Mouse (Mus musculus) right cerebral cortex, adult 18-20 months (tissue): ENCODE measurements at regions not wholly inside any gene's neighbourhood (a gene's known extent, or its start where the extent isn't known, plus 50 kb on each side); places are given as distances from the start of the nearest gene placed in this dataset.
"Not testable (repeated sequence)": the region's sequence is repeated elsewhere in the genome, so short reads cannot be mapped to it uniquely, and the experiment has no call there.

Source experiments
- DNase-seq: peaks from one replicate; pipeline ENCODE4 v3.0.0; 2022; ENCODE audit warnings: mixed read lengths

DNA sequence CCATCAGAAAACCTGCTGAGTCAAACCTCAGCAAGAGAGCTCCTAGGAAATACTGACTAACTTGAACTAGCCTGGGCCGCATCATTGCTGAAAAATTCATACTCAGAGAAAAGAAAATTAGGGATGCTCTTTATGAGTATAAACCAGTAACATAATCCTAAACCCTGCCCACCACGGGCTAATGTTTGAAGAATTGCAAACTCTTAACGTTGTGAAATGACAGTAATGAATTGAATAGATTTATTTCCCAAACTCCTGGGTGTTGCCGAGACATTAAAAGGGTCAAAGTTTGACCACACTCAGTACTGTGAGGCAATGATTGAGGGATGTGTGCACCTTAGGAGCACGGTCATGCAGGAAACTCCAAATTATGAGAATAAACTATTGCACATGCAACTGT lies 125.3 kb downstream of the Gipc2 start:
- DNase-seq: no peak

- not testable (repeated sequence) for DNase-seq
Measured at GRCm38 (mm10) chr3:152036819-152037218, 129.2 kb downstream of the Gipc2 start.

GRCm38 (mm10) chr3:152035416-152035815 lies 130.6 kb downstream of the Gipc2 start:
- no peak for DNase-seq

GRCm38 (mm10) chr3:152034686-152035085 lies 131.3 kb downstream of the Gipc2 start:
- DNase-seq: no peak

DNA sequence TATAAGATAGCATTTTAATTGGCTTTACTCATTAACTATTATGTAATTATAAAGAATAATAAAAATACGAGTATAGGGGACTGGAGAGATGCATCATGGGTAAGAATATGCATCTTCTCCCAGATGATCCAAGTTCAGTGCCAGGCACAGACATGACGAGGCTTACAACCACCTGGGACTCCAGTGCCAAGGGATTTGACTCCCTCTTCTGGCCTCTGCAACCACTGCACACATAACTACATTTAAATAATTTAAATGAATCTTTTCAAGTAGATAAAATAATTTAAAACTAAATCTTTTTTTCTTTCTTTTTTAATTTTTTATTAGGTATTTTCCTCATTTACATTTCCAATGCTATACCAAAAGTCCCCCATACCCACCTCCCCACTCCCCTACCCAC lies 131.8 kb downstream of the Gipc2 start:
- no peak for DNase-seq

- DNase-seq: no peak
Measured at GRCm38 (mm10) chr3:152032663-152033318, 133.2 kb downstream of the Gipc2 start.

- no peak for DNase-seq
Measured at GRCm38 (mm10) chr3:152028695-152029094, 137.3 kb downstream of the Gipc2 start.

- DNase-seq: no peak
Measured at GRCm38 (mm10) chr3:152026034-152026433, 140.0 kb downstream of the Gipc2 start.

- DNase-seq: no peak
Measured at GRCm38 (mm10) chr3:152025122-152025521, 140.9 kb downstream of the Gipc2 start.

DNA sequence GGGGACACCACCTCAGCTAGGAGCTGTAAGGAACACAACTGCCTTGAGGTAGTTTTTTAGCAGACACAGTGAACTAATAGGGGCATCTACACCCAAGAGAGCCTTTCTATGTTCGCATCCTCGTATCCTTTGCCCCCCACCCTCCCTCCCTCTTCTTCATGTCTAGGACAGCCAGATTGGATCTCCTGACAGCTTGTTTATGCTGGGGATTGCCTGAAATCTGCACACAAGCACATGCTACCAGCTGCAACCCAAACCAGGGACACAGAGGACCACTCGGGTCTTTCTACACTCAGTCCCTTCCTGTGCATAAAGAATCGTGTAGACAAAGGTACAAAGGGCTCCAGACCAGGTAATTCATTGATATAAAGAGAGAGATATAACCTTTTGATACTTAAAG lies 159.3 kb downstream of the Gipc2 start:
- no peak for DNase-seq

- no peak for DNase-seq
Measured at GRCm38 (mm10) chr3:152005366-152006025, 160.5 kb downstream of the Gipc2 start.

- no peak for DNase-seq
Measured at GRCm38 (mm10) chr3:152004411-152004955, 161.5 kb downstream of the Gipc2 start.

- peak; percentile 49 for DNase-seq
Measured at GRCm38 (mm10) chr3:151997534-151998107, 160.2 kb upstream of the Ptgfr start.

- DNase-seq: no peak
Measured at GRCm38 (mm10) chr3:151997111-151997510, 159.7 kb upstream of the Ptgfr start.

GRCm38 (mm10) chr3:151988221-151988620 lies 150.8 kb upstream of the Ptgfr start:
- no peak for DNase-seq

DNA sequence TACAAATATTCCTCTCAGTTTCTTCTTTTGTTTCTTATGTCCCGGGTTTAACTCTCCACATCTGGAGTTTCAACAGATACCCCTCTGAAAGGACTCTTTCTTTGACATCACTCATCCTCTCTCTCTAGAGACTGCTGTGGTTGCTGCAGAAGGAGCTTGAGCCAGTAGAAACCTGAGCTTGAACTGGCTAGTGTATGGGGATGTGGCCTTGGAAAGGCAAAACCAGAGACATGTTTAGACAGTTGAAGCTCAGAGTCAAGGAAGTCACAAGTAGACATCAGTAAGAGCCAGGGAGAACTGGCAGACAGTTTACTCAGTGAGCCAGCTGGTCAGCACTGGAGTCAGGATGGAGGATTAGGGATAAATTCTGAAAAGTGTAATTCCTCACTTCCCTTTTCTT lies 140.7 kb upstream of the Ptgfr start:
- DNase-seq: no peak

GRCm38 (mm10) chr3:151977651-151978050 lies 140.2 kb upstream of the Ptgfr start:
- no peak for DNase-seq

GRCm38 (mm10) chr3:151949865-151950264 lies 112.4 kb upstream of the Ptgfr start:
- DNase-seq: no peak

- DNase-seq: no peak
Measured at GRCm38 (mm10) chr3:151948015-151948645, 110.7 kb upstream of the Ptgfr start.

GRCm38 (mm10) chr3:151945916-151946315 lies 108.5 kb upstream of the Ptgfr start:
- DNase-seq: no peak

- no peak for DNase-seq
Measured at GRCm38 (mm10) chr3:151943542-151943941, 106.1 kb upstream of the Ptgfr start.

DNA sequence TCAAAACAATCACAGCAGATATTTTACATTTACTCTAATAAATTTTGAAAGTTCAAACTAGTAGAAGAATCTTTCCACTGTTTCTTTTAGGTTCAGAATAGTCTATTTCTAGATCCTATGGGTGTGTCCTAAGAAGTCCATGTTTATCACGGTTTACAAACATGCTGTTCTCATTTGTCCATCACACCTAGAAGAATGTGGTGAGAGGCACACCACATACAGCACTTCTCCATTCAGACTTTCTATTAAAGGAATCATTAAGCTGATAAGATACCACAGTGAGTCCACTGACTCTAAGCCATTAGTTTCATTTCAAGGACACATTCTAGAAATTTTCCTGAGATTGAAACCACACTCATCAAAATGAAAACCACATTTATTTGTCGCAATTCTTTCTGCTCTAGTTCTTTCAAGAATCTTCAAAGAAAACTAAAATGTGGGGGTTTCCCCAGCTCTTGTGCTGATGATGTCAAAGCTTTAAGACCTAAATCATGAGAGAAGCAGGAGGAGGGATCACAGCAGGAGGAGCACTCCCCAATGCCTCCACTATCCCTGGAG lies 101.1 kb upstream of the Ptgfr start:
- DNase-seq: no peak

DNA sequence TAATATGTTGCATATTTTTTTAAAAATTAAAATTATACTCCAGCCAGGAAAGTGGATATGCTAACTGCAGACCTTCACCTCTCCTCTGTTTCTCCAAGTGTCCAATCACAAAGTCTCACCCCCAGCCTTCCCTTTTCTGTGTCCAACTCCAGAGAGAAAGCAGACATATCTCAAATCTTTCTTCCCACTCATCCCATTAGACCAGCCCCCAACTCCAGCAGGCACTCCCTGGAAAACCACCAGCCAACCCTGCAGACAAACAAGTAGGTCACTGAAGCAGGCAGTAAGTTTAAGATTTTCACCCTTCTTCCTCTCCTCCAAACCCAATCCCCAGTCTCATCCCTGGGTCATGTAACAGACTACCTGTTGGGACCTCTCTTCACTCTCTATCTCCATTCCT lies 94.2 kb upstream of the Ptgfr start:
- no peak for DNase-seq
